Mouse (Mus musculus): ENCODE measurements around the gene Dock2. TPM values are rescaled to one million over a fixed set of nuclear protein-coding genes. Genes with fewer than 3 reads are reported as not detected.

Dock2 gene
- polyA plus RNA-seq, 1 experiment: 48.9 TPM

DNA sequence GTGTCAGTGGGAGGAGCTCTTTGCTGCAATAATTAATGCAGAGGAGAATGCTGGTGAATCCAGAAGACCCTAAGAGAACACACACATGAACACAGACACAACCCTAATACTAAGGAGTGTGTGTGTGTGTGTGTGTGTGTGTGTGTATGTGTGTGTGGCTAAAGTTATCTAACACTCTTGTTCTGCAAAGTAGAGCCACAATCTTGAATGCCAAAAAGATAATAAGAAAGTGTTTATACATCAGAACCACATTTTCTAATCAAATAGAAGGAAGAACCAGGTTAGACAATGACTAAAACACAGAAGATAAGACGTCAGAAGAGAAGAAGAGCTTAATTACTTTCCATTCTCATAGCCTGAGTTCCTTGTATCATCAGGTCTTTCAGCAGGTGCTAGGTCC is 408.1 kb downstream of the Dock2 start:
- H3K36me3 ChIP-seq (ENCODE audit: control insufficient read depth, insufficient read depth, low read length): no peaks in the 10 kb centered on the region
- H3K27me3 ChIP-seq (ENCODE audit: control insufficient read depth, insufficient read depth, low read length): no peaks in the 10 kb centered on the region
- H3K4me1 ChIP-seq (replicated peaks; ENCODE audit: control insufficient read depth, insufficient read depth, low read length): no peaks in the 10 kb centered on the region
- no peak for DNase-seq
- no peak overlapping the region for H3K27ac ChIP-seq (ENCODE audit: control insufficient read depth, insufficient read depth, low read length)
- WGBS: 97% methylated on average over 1 of the region's 1 CpGs
- TF ChIP-seq CTCF (IDR thresholded peaks at IDR 0.05; ENCODE audit: borderline replicate concordance, control insufficient read depth, extremely low read depth, insufficient read depth, low read length, poor library complexity): no peak
- TF ChIP-seq POLR2A (IDR thresholded peaks at IDR 0.05; ENCODE audit: control insufficient read depth, extremely low read depth, insufficient read depth, low read length, poor library complexity): no peak
- no peak overlapping the region for H3K4me3 ChIP-seq (ENCODE audit: control insufficient read depth, insufficient read depth, low read length)

DNA sequence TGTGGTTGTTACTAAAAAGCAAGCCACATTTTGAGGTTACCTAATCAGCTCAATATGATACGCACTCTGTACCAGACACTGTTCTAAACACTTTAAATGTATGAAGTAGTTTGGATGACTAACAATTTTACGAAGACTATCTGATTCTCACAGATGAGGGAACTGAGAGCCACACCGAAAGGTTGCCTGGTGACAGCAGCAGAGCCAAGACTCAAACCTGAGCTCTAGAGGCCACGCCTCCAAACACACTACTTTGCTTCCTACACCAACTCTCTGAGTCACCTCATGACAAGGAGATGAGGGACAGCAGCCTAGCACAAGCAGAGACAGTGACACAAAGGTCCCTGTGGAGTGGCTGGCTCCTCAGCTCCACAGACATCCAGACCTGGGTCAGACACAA is 411.5 kb downstream of the Dock2 start:
- Histone ChIP-seq H3K27ac (ENCODE audit: control insufficient read depth, insufficient read depth, low read length) (no peak overlapping the region), H3K36me3 (ENCODE audit: control insufficient read depth, insufficient read depth, low read length) (no peaks in the 10 kb centered on the region), H3K4me3 (ENCODE audit: control insufficient read depth, insufficient read depth, low read length) (no peak overlapping the region), H3K27me3 (ENCODE audit: control insufficient read depth, insufficient read depth, low read length) (no peaks in the 10 kb centered on the region), H3K4me1 (replicated peaks; ENCODE audit: control insufficient read depth, insufficient read depth, low read length) (no peaks in the 10 kb centered on the region)
- WGBS: 96% methylated on average over 4 of the region's 4 CpGs
- DNase-seq: no peak
- TF ChIP-seq CTCF (IDR thresholded peaks at IDR 0.05; ENCODE audit: borderline replicate concordance, control insufficient read depth, extremely low read depth, insufficient read depth, low read length, poor library complexity) (no peak), POLR2A (IDR thresholded peaks at IDR 0.05; ENCODE audit: control insufficient read depth, extremely low read depth, insufficient read depth, low read length, poor library complexity) (no peak)

DNA sequence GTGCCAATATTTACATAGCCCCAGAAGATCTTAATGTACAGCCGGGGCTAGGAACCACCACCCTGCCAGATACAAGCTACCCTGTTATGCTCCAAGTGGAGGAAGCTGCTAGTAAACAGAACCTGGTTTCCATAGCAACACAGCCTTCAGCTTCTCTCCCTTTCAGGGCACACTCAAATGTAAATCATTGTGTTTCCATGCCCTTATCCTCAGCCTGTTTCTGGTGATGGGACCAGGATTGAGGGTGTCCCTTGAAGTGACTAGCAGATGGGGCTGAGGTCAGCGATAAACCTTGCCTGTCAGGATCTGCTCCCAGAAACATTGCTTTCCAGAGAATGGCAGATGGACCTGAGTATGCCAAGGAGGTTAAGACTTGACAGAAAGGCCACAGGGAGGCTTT is 427.6 kb downstream of the Dock2 start:
- no peaks in the 10 kb centered on the region for H3K27me3 ChIP-seq (ENCODE audit: control insufficient read depth, insufficient read depth, low read length)
- H3K4me1 ChIP-seq (replicated peaks; ENCODE audit: control insufficient read depth, insufficient read depth, low read length): no peaks in the 10 kb centered on the region
- H3K4me3 ChIP-seq (ENCODE audit: control insufficient read depth, insufficient read depth, low read length): no peak overlapping the region
- TF ChIP-seq POLR2A (IDR thresholded peaks at IDR 0.05; ENCODE audit: control insufficient read depth, extremely low read depth, insufficient read depth, low read length, poor library complexity) (no peak), CTCF (IDR thresholded peaks at IDR 0.05; ENCODE audit: borderline replicate concordance, control insufficient read depth, extremely low read depth, insufficient read depth, low read length, poor library complexity) (no peak)
- H3K27ac ChIP-seq (ENCODE audit: control insufficient read depth, insufficient read depth, low read length): no peak overlapping the region
- WGBS: 91% methylated on average over 2 of the region's 2 CpGs
- no peak for DNase-seq
- peaks cover 6% of the 10 kb centered on the region; the same call in 1 of the 2 replicates for H3K36me3 ChIP-seq (ENCODE audit: control insufficient read depth, insufficient read depth, low read length)

DNA sequence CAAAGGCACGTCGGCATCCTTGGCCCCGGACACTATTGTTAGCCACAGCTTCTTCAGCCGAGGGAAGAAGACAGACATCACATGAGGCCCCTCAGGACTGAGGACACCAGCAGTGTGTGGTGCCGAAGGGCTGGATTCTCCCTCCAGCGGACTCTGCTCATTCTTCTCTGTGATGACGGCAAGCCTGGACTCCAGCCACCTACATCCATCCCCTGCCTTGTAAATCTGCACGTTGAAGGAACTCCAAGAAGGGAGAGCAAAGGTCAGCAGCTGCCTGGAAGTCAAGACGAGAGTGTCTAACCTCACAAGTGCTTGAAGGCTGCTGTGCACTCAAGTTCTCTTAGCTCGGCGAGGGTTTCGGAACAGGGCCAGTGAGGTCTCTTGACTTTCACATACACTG is 428.3 kb downstream of the Dock2 start:
- no peak for DNase-seq
- Histone ChIP-seq H3K4me1 (replicated peaks; ENCODE audit: control insufficient read depth, insufficient read depth, low read length) (no peaks in the 10 kb centered on the region), H3K27me3 (ENCODE audit: control insufficient read depth, insufficient read depth, low read length) (no peaks in the 10 kb centered on the region), H3K27ac (ENCODE audit: control insufficient read depth, insufficient read depth, low read length) (no peak overlapping the region), H3K36me3 (ENCODE audit: control insufficient read depth, insufficient read depth, low read length) (peaks cover 6% of the 10 kb centered on the region; the same call in 1 of the 2 replicates), H3K4me3 (ENCODE audit: control insufficient read depth, insufficient read depth, low read length) (no peak overlapping the region)
- 96% methylated on average over 12 of the region's 12 CpGs for WGBS
- TF ChIP-seq POLR2A (IDR thresholded peaks at IDR 0.05; ENCODE audit: control insufficient read depth, extremely low read depth, insufficient read depth, low read length, poor library complexity): no peak
- TF ChIP-seq CTCF (IDR thresholded peaks at IDR 0.05; ENCODE audit: borderline replicate concordance, control insufficient read depth, extremely low read depth, insufficient read depth, low read length, poor library complexity): no peak

GRCm38 (mm10) chr11:34349453-34350056 is 434.1 kb downstream of the Dock2 start:
- H3K27me3 ChIP-seq (ENCODE audit: control insufficient read depth, insufficient read depth, low read length): no peaks in the 10 kb centered on the region
- no peaks in the 10 kb centered on the region for H3K4me1 ChIP-seq (replicated peaks; ENCODE audit: control insufficient read depth, insufficient read depth, low read length)
- TF ChIP-seq CTCF (IDR thresholded peaks at IDR 0.05; ENCODE audit: borderline replicate concordance, control insufficient read depth, extremely low read depth, insufficient read depth, low read length, poor library complexity) (no peak), POLR2A (IDR thresholded peaks at IDR 0.05; ENCODE audit: control insufficient read depth, extremely low read depth, insufficient read depth, low read length, poor library complexity) (no peak)
- H3K27ac ChIP-seq (ENCODE audit: control insufficient read depth, insufficient read depth, low read length): no peak overlapping the region
- no peak overlapping the region for H3K4me3 ChIP-seq (ENCODE audit: control insufficient read depth, insufficient read depth, low read length)
- DNase-seq: no peak
- 96% methylated on average over 10 of the region's 10 CpGs for WGBS
- H3K36me3 ChIP-seq (ENCODE audit: control insufficient read depth, insufficient read depth, low read length): no peaks in the 10 kb centered on the region

- no peak overlapping the region for H3K4me3 ChIP-seq (ENCODE audit: control insufficient read depth, insufficient read depth, low read length)
- no peaks in the 10 kb centered on the region for H3K27me3 ChIP-seq (ENCODE audit: control insufficient read depth, insufficient read depth, low read length)
- no peak for TF ChIP-seq POLR2A (IDR thresholded peaks at IDR 0.05; ENCODE audit: control insufficient read depth, extremely low read depth, insufficient read depth, low read length, poor library complexity)
- no peak for TF ChIP-seq CTCF (IDR thresholded peaks at IDR 0.05; ENCODE audit: borderline replicate concordance, control insufficient read depth, extremely low read depth, insufficient read depth, low read length, poor library complexity)
- H3K27ac ChIP-seq (ENCODE audit: control insufficient read depth, insufficient read depth, low read length): no peak overlapping the region
- 92% methylated on average over 4 of the region's 4 CpGs for WGBS
- no peaks in the 10 kb centered on the region for H3K4me1 ChIP-seq (replicated peaks; ENCODE audit: control insufficient read depth, insufficient read depth, low read length)
- no peak for DNase-seq
- no peaks in the 10 kb centered on the region for H3K36me3 ChIP-seq (ENCODE audit: control insufficient read depth, insufficient read depth, low read length)
These were observed 435.3 kb downstream of the Dock2 start for GRCm38 (mm10) chr11:34348287-34348918.
